Mouse (Mus musculus) kidney, adult 11 months (tissue): ENCODE measurements at regions not wholly inside any gene's neighbourhood (a gene's known extent, or its start where the extent isn't known, plus 50 kb on each side); places are given as distances from the start of the nearest gene placed in this dataset.

ENCODE experiments used
- DNase-seq: peaks from one replicate; pipeline ENCODE4 v3.0.0; 2022

DNA sequence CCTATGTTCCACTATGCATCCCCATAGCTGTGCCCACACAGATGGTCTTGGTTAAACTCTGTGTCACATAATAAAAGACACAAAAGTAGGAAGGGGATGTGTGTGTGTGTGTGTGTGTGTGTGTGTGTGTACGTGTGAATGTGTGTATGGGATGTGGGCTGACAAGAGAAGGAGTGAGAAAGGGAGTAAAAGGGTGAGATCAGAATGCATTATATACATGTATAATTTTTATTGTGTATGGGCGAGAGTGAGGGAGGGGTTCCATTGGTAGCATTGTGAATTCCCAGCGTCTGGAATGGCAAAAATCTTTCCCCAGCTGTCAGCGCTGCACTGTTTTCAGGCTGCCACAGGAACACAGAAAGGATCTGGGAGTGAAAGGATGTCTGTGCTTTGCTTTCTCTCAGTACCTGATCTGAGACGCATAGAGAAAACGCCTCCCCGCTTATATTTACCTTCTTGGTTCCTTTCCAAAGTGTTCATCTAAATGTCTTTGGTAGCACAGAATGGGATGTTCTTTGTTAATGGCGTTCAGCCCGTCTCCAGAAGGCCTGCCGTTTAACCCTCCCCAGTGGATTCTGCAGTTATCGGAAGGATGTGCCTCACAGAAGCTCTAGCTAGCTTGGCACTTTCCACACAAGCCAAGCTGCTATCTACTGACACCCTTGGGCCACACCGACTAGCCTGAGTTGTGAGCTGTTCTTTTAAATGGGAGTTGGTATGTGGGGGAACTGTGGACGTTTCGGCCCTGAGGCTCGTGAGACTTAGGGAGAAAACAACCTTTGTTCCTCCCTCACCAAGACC is 785.8 kb downstream of the Tmem114 start:
- DNase-seq = no peak

DNA sequence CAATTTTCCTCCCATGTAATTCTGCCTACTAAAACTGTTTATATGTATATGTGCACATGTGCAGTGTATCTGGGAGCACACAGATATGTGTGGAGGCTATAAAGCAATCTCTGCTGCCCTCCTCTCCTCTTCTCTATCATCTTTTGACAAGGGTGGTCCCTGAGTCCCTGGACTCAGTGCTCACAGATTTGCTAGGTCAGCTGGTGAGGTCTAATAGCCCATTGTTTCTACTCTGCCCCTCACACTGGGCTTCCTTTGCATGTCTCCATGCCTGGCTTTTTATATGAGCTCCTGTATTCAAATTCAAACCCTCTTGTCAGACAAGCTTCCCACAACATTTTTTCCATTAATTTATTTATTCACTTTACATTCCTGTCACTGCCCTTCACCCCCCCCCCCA is 786.9 kb downstream of the Tmem114 start:
- no peak for DNase-seq

DNA sequence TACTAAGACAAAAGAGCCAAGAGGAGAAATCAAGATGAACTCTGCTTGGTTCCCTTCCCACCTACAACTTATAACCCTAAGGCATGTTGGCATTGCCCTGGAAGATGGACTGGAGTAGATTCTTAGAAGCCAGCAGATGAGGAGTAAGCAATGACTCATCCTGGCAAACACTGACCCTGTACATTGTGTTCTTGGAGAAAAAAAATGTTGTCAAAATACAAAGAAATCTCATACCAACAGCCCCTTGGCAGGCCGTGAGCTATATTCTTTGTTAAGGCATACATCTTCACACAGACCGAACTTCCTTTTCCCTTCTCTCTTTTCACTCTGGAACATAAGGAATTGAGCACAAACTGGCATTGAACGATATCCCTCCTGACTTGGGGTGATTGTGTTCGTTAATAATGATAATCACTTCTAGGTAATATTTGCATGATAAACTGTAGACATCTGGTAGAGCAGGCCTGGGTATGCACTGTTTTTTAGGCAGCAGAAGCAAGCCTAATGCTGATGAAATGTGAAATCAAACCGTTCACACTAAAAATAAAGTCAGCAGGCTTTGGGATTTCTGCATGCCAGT is 787.7 kb downstream of the Tmem114 start:
- no peak for DNase-seq

DNA sequence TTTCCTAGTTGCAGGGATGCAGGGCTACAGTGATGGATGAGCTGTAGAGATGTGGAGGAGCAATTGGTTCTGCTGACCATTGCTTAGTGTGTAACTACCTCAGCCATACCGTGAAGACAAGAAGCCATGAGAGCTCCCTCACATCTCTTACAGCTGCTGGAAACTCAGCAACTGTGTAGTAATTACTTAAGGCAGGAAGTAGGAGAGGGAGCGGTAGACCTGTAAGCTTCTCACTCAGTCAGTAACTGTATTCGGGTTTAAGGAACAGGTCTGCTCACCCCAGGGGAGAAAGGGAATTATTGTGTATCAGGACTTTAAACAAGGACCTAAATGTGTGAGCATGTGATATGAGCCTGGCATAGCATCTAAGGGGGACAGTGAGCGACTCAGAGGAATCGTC is 788.6 kb downstream of the Tmem114 start:
- DNase-seq = no peak

DNA sequence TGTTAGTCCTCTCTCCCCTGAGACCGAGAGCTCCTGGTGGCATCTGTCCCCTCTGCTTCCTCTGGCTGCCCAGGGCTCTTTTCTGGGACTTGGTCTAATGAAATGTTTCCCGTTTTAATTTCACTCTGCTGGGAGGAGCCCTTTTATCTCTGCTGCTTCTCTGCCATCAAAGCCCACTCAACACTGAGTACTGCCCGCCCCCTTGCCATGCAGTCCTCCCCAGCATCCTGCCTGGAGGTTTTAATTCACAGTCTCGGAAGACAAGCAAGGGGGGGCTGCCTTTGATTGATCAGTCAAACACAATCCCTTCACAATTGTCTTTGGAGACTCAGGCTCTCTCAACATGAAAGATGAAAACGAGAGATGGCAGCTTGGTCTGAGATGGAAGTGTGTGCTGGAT is 792.5 kb downstream of the Tmem114 start:
- DNase-seq = no peak

DNA sequence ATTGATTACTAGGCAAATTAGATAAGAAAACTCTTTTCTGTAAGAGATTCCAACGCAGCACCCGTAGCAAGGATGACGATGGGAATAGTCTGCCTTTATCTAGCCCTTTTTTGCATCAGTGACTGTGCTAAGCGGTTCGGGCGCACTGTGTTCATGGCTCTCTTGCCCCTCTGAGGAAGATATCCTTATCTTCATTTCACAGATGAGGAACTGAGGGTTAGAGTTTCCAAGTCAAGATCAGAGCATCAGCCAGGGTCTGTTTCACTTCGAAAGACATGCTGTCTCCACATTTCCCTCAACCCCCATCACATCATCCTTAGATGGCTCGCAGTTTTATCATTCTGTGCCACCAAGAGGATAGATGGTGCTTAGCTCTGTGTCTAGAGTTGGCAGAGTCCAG is 796.6 kb downstream of the Tmem114 start:
- DNase-seq = no peak

DNA sequence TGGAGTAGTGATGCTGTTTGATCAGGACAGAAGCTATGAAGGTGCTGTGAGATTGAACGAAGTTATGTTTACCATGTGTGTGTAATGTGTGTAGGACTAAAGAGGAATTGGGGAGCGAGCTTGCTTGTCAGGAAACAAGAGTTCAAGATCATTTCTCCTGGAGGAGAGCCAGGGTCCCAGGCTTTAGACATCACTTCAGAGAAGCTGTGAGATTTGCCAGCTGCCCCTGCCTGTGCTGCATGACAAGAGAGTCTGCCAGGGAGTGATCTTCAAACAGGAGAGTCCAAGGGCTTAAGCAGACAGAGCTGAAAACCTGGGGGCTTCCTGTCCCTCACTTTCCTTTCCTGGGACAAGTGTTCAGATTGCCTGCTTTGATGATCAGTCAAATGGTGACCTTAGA is 818.3 kb downstream of the Tmem114 start:
- DNase-seq = no peak

DNA sequence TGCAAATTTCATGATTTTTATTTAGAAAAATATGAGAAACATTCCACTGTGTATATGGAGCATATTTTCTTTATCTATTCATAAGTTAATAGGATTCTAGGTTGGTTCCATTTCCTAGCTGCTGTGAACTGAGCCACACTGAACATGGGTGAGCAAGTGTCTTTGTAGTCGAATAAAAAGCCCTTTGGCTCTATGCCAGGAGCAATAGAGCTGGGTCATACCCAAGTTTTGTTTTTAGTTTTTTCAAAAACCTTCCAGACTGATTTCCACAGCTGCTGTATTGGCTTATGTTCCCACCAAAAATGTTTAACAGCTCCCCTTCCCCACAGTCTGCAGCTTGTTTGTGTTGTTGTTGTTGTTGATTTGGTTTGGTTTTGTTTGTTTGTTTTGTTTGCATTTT is 822.5 kb downstream of the Tmem114 start:
- no peak for DNase-seq

DNA sequence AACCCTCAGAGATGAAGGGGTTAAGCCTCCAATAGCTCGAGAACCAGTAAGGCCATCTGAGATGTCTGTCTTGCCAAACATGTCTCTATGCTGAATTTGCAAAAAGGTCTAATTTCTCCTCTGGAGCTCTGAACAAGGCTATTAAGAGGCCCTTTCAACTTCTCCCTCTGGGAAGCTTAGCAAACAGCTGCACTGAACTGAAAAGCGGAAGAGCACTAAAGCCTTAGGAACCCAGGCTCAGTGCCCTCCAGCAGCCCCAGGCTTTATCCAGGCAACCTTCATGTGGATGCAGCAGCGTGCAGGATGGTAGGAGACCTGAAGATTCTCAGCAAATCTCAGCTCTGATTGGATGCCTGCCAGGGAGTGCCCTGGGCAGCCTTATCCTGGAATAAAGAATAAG is 850.1 kb downstream of the Tmem114 start:
- DNase-seq = no peak

DNA sequence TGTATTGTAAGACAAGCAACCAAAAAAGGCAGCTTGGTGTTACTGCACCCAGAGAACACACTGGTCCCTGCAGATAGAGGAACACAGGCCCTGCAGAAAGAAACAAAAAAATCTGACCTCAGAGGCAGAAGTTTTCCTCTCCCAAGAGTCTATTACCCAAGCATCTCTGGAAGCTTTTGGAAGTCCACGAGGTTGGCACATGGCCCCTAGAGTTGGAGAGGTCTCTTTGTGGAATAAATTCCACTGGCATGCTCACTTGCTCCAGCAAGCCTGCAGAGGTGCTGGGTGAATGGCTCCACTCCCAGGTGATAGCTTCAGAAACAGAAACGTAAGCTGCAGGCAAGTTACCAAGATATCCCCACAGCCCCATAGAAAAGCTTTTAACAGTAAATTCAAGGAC is 864.1 kb downstream of the Tmem114 start:
- DNase-seq = no peak

DNA sequence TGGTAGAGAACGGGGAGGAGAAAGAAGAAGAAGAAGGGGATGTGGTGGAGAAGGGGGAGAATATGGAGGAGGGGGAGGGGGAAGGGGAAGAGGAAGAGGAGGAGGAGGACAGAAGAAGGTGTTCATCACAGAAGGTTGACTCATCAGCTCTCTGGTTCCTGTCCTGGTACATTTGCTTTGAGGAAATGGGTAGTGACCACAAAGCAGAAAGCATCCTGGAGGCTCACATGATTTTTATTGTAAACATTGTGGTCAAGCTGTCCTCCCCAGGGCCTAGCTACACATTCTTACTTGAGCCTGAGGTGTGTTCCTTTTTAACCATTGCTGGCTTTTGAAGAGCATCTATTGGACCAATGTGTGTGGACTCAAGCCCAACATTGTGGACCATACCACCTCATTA is 865.8 kb downstream of the Tmem114 start:
- DNase-seq = no peak

DNA sequence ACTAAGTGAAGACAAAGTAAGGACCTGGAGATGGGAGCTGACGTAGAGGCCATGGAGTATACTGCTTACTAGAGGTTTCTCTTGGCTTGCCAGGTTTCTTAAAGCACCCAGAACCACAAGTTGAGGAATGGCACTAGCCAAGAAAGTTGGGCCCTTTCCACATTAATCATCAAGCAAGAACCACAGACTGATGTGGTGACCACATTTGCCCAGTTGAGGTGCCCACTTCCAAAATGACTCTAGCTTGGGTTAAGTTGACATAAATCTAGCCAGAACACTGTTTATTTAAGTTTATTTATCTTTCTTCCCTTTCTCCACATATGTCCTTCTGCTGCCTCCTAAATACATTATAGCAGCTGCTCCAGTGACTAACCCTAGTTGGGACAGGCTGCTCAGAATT is 866.3 kb downstream of the Tmem114 start:
- no peak for DNase-seq

DNA sequence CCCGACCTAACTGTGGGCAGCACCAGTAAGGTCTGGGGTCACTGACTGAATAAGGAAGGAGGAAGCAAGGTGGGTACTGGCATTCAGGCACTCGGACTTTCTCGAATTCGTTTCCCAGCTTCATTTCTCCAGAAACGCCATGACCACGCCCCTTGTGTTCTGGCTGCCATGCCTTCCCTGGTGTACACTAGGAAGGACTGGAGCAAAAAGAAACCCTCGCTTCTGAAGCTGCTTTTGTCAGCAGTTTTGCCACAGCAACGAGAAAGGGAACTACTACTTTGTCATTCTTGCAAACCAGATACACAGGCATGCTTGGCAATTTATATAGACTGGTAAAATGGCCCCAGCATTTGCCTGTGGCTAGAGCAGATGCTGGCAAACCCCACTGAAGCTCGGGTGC is 869.0 kb downstream of the Tmem114 start:
- no peak for DNase-seq

DNA sequence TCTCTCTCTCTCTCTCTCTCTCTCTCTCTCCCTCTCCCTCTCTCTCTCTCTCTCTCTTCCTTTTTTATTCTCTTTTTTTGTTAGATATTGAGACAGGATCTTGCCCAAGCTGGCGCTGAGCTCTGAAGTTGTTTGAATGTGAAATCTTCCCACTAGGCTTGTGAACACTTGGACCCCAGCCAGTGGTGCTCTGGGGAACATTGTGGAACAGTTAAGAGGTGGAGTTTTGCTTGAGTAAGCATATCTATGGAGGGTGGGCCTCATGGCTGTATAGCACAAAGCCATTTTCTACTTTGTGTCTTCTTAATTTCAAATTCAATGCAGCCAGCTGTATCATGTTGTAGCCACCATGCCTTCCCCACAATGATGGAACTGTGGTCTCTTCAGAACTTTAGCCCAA is 875.4 kb downstream of the Tmem114 start:
- DNase-seq = no peak

DNA sequence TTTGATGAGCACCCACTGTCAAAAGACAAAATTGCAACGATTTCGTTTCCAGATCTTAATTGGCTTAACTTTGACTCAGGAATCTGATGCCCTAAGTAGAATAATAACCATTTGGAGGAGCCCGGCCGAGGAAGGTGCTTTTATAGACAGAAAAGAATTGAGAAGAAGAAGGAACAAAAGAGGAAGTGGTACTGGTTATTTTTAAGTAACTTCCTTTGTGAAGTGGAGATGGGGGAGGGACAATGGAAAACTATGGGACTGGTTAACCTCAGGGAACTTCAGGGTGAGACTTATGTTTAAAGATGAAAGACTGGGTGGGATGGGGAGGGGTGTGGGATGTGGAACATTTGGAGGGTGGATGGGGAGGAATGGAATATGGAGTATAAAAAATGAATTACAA is 880.9 kb downstream of the Tmem114 start:
- no peak for DNase-seq

DNA sequence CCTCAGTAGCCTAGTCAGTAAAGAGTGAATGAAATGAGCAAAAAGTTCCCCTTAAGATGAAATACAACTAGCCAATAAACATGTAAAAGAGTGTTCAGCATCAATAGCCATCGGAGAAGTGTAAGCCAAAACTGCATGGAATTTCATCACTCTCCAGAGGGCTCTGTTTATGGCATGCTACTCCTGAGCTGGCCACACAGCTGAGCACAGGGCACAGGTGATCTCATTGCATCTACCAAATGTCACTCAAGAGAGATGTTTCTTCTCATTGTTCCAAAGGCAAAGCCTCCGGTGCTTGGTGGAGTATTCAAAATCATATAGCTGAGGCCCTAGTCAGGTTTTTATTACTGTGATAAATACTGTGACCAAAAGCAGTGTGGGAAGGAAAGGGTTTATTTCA is 895.1 kb downstream of the Tmem114 start:
- no peak for DNase-seq

DNA sequence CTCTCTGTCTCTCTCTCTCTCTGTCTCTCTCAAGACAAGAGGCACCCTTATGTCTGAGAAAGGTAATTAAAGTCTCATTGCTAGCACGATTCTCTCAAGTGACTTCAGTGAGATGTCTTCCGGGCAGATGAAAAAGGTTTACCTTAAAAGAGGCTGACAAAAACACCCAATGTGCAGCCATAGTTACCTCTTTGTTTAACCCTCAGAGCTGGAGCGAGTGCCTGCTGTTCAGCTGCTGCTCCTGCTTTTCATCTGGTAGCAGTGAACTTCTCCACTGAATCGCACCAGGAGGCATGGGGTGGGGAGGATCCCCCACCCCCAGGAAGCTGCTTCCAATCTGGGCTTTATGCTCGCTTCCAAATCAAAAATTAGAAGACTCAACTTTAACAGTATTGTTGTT is 896.0 kb downstream of the Tmem114 start:
- no peak for DNase-seq

DNA sequence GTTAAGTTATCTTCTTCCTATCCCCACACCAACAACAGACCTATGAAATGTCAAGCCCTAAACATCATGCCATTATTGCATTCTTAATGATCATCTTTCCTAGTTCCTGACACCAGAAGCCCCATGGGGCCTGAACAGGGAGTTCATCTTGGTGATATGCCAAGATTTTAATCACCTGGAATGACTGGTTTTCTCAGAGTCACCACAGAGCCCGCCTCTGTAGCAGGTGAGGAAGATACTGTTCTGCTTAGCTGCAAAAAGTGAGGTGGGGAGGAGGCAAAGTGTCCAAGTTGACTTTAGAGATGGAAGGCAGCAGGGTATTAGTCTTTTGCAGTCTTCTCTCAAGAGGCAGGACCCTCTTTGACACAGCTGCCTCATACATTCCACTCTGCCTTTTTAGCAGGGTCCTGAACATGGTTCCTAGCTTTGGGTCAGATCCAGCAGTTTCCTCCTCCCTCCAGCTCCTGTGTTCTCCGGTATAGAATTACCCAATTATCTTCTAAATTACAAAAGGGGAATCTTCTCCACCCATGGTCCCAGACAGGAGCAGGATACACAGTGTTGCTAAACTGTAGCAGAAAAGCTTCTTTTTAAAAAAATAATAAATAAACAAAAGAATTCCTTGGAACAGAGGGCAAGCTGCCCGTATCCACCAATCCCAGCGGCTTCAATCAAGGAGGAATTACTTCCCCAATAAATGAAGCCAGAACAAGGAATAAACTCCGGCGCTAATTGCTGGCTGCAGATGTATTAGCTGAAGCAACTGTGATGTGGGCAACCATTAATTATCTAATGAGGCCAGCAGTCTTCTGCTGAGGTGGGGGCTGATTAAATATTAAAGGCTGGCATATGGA is 896.8 kb downstream of the Tmem114 start:
- DNase-seq = no peak

DNA sequence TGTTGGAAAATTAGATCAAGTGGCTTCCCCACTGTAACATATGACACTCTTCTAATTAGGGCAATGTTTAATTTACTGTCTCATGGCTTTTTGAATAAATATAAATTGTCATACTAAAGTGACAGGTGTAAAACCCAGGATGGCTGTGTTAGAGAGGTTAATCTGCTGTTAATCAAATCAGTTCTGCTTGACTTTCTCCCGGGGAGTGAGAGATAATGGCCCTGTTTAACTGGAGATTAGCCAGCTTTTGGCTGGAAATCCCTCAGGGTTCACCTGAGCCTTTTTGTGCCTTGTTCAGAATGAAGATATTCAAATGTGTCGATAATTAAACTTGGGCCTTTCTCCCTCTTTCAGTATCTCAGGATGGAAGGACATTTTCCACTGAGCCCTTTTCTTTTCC is 906.2 kb downstream of the Tmem114 start:
- DNase-seq = no peak
